Mouse (Mus musculus) G1E (cell line): ENCODE measurements around the gene Phf1.

Source experiments
- CTCF ChIP-seq: IDR thresholded peaks from 2 replicates; pipeline ENCODE4 v1.5.1; 2012; ENCODE audit warnings: low read depth, low read length, inconsistent platforms, mixed read lengths
- POLR2AphosphoS5 ChIP-seq: IDR thresholded peaks from 2 replicates; pipeline ENCODE4 v1.6.1; 2012; ENCODE audit warnings: low read depth, low read length, inconsistent platforms; ENCODE audit not compliant: insufficient replicate concordance

DNA sequence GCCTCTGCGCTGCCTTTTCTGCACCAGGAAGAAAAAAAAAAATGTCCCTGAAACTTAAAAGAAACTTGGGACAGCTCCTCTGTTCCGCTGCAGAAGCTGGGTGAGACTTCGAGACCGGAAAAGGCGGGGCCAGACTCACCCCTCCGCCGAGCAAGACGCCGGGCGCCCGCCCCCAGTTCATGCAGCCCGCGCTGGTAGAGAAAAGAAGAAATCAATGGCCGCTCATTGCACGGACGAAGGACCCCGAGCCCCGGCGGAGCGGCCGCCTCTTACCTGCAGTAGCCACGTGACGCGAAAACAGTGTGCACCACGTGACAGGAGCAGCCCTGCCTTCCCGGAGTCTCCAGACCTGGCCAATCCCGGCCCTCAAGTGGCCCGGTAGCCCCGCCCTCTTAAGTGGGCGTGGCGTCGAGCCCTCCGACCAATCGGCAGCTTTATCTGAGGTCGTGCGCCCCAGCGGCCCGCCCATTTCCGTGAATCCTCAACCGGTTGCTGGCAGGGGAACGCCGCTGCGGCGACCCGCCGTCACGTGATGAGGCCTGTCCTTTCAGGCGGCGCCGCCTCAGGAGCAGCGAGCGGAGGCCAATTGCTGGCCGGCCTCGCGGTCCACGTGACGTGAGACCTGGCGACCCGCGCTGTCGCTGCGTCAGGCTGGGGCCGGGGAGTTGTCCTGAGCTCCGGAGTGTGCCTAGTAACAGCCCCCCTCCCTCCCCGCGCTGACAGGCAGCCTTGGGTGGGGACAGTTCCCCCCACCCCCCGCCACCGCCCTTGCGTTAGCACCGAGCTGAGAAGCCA lies 6.5 kb downstream of the Phf1 start, which contains the start of gene Cuta:
- TF ChIP-seq CTCF (no peak), POLR2AphosphoS5 (no peak)
